Mouse (Mus musculus) liver, embryonic 16.5 days (tissue): Measurements from ENCODE around the gene Fscn3. TPM values are rescaled to one million over a fixed set of nuclear protein-coding genes. Genes with fewer than 3 reads are reported as not detected.

ENCODE experiments used
- ATAC-seq: fragments of 200-750 bp; cut with Nextera tagmentation; 2 replicates; pipeline ENCODE4 v1.8.0; 2017; ENCODE audit warnings: low read depth, mild to moderate bottlenecking, moderate number of reproducible peaks, moderate library complexity
- H3K27ac ChIP-seq: fragments of 300-500 bp; sonication (generic); 2 replicates; pipeline ENCODE4 v1.5.1; 2014; ENCODE audit warnings: mild to moderate bottlenecking, low read length
- H3K27me3 ChIP-seq: fragments of 300-500 bp; sonication (generic); 2 replicates; pipeline ENCODE4 v1.6.1; 2014; ENCODE audit warnings: low read depth, low read length, mixed read lengths; ENCODE audit not compliant: control insufficient read depth, insufficient read depth
- H3K36me3 ChIP-seq: fragments of 300-500 bp; sonication (generic); 2 replicates; pipeline ENCODE4 v1.6.1; 2014; ENCODE audit warnings: mild to moderate bottlenecking; ENCODE audit not compliant: control insufficient read depth, insufficient read depth
- H3K4me1 ChIP-seq: fragments of 300-500 bp; sonication (generic); 2 replicates; pipeline ENCODE4 v1.6.1; 2014; ENCODE audit warnings: low read depth, low read length, mixed read lengths; ENCODE audit not compliant: control insufficient read depth
- H3K4me2 ChIP-seq: fragments of 300-500 bp; sonication (generic); 2 replicates; pipeline ENCODE4 v1.6.1; 2014; ENCODE audit warnings: low read depth, low read length, mixed read lengths
- H3K4me3 ChIP-seq: fragments of 300-500 bp; sonication (generic); 2 replicates; pipeline ENCODE4 v1.5.1; 2014; ENCODE audit warnings: low read depth, mild to moderate bottlenecking, low read length
- H3K9ac ChIP-seq: fragments of 300-500 bp; sonication (generic); 2 replicates; pipeline ENCODE4 v1.6.1; 2014; ENCODE audit warnings: low read depth, low read length
- H3K9me3 ChIP-seq: fragments of 300-500 bp; sonication (generic); replicated peaks from 2 replicates; pipeline ENCODE4 v1.6.1; 2016; ENCODE audit warnings: low read length; ENCODE audit not compliant: control insufficient read depth
- whole genome bisulfite sequencing: fragments of 180-500 bp; shearing (Covaris S2); extraction: QIAGEN DNeasy Blood & Tissue Kit; methylation state at CpG from one replicate; pipeline ENCODE4 v1.1.7; 2014; ENCODE audit not compliant: insufficient replicate concordance; 5-methylcytosine and 5-hydroxymethylcytosine counted together
- polyA plus RNA-seq: library from polyadenylated mRNA; unstranded; fragments of >200 nt; fragmentation: Nextera tagmentation; extraction: Ambion mirVana; gene quantifications from 2 replicates; pipeline ENCODE4 v1.2.1, GENCODE M21; 2015

The Fscn3 gene
- polyA plus RNA-seq, 1 experiment from 2014 or later, result 0.33 TPM

- no peak for ATAC-seq
- peaks cover 34% of the 10 kb centered on the region for H3K4me1 ChIP-seq
- H3K36me3 ChIP-seq, result no peaks in the 10 kb centered on the region
- H3K9ac ChIP-seq, result no peak overlapping the region
- no peaks in the 10 kb centered on the region for H3K27me3 ChIP-seq
- H3K4me3 ChIP-seq, result no peak overlapping the region
- WGBS, result 70% methylated on average over 7 of the region's 7 CpGs
- H3K9me3 ChIP-seq, result no peaks in the 10 kb centered on the region
- no peak overlapping the region for H3K4me2 ChIP-seq
- no peak overlapping the region for H3K27ac ChIP-seq
These were observed 59.3 kb downstream of the Fscn3 start for GRCm38 (mm10) chr6:28486905-28487304.

Other genes starting within 250 kb of the Fscn3 start
- 19.7 and 22.8 TPM in 2 replicates for gene Zfp800, start 29.8 kb upstream of the Fscn3 start, polyA plus RNA-seq
- gene Arf5, start 4.2 kb upstream of the Fscn3 start, polyA plus RNA-seq, result 372 TPM in 2 replicates
- 3.7 and 4.4 TPM in 2 replicates for gene Gcc1, start 601 bp downstream of the Fscn3 start, polyA plus RNA-seq
- not detected in 2 replicates for gene Pax4, start 21.6 kb downstream of the Fscn3 start, polyA plus RNA-seq
- 52.9 and 56.1 TPM in 2 replicates for gene Snd1, start 47.4 kb downstream of the Fscn3 start, polyA plus RNA-seq